Mouse (Mus musculus) thymus, postnatal 36 days (tissue): ENCODE results near the gene Ovca2.
"Not testable (repeated sequence)": the region's sequence is repeated elsewhere in the genome, so short reads cannot be mapped to it uniquely, and the experiment has no call there.

Source experiments
- DNase-seq, 2 experiments: peaks; one replicate each; pipeline ENCODE4 v3.0.0; 2022; ENCODE audit warnings: mixed read lengths in 2 of 2

The Ovca2 gene

GRCm38 (mm10) chr11:75194850-75195461 is 16.3 kb upstream of the Ovca2 start:
- peak; percentile 59 to 63 for DNase-seq

- peak; percentile 47 to 61 for DNase-seq
These were observed 15.7 kb upstream of the Ovca2 start for GRCm38 (mm10) chr11:75194121-75194849.

GRCm38 (mm10) chr11:75193256-75194071 is 14.8 kb upstream of the Ovca2 start, which contains the start of gene Rtn4rl1:
Rtn4rl1 (plus strand) TSS chr11:75193783.
- DNase-seq: peak; percentile 81 to 84

GRCm38 (mm10) chr11:75192336-75193214 is 13.9 kb upstream of the Ovca2 start:
- peak; percentile 69 to 71 for DNase-seq

GRCm38 (mm10) chr11:75191841-75192240 is 13.2 kb upstream of the Ovca2 start:
- DNase-seq: no peak

GRCm38 (mm10) chr11:75190905-75191441 is 12.3 kb upstream of the Ovca2 start, which contains the start of gene Dph1:
Dph1 (minus strand) TSS chr11:75191241.
- no peak for DNase-seq

GRCm38 (mm10) chr11:75190371-75190724 is 11.7 kb upstream of the Ovca2 start:
- peak; percentile 77 to 83 for DNase-seq

GRCm38 (mm10) chr11:75189713-75190370 is 11.2 kb upstream of the Ovca2 start:
- no peak for DNase-seq

GRCm38 (mm10) chr11:75184986-75185385 is 6.4 kb upstream of the Ovca2 start:
- DNase-seq: no peak

- DNase-seq: no peak
These were observed 5.9 kb upstream of the Ovca2 start for GRCm38 (mm10) chr11:75184573-75184972.

- no peak for DNase-seq
These were observed 5.4 kb upstream of the Ovca2 start for GRCm38 (mm10) chr11:75183917-75184570.

- DNase-seq: peak in 1 of 2 experiments; percentile 35
These were observed 624 bp downstream of the Ovca2 start for GRCm38 (mm10) chr11:75178011-75178410.

GRCm38 (mm10) chr11:75174574-75174973 is 4.1 kb downstream of the Ovca2 start:
- not testable (repeated sequence) for DNase-seq

- no peak for DNase-seq
These were observed 4.9 kb downstream of the Ovca2 start for GRCm38 (mm10) chr11:75173799-75174165.

GRCm38 (mm10) chr11:75173095-75173798 is 5.4 kb downstream of the Ovca2 start:
- peak; percentile 89 to 91 for DNase-seq

GRCm38 (mm10) chr11:75172151-75173094 is 6.2 kb downstream of the Ovca2 start:
- DNase-seq: peak; percentile 37 to 68

GRCm38 (mm10) chr11:75171186-75171865 is 7.3 kb downstream of the Ovca2 start:
- no peak for DNase-seq

GRCm38 (mm10) chr11:75170136-75170751 is 8.4 kb downstream of the Ovca2 start:
- peak; percentile 85 to 89 for DNase-seq
